ENCODE assay signal across 7 mouse cellular contexts in genomic region chr3:34469946-34470345, GRCm38 (mm10).
"Had no signal": no experiment of that assay in that cellular context is flagged by ENCODE, and none has a peak within 500 bp of the region (broad histone marks: within the 10 kb centered on the region; RNA-seq: fewer than 3 reads in every experiment).

No protein-coding gene starts in this region.

- DNase-seq: lung, adult 2 months; lung, postnatal 14 days; lung, postnatal 36 days; right cerebral cortex, postnatal 14 days; thymus, adult 18-20 months; thymus, postnatal 14 days; thymus, postnatal 36 days had no signal
